Mouse (Mus musculus): Measurements from ENCODE around the gene Selplg. TPM values are rescaled to one million over a fixed set of nuclear protein-coding genes. Genes with fewer than 3 reads are reported as not detected.

Selplg gene
- 10 to 100 TPM; 25.7 to 28.3 TPM for total RNA-seq (2021)
- long read RNA-seq, experiment 1, transcript Selplg-201 (2 exons, 1,855 nt) = major isoform, 42 of 44 reads
- long read RNA-seq, experiment 1, partial matches to known transcripts = 0 of 44 reads
- long read RNA-seq, experiment 1, other reads (novel, unspliced or antisense) = 2 of 44 reads
- long read RNA-seq, experiment 2, transcript Selplg-201 (2 exons, 1,855 nt) = major isoform, 43 of 46 reads
- long read RNA-seq, experiment 2, partial matches to known transcripts = 0 of 46 reads
- long read RNA-seq, experiment 2, other reads (novel, unspliced or antisense) = 3 of 46 reads

GRCm38 (mm10) chr5:113832490-113832901 lies at the start of gene Selplg:
Gene Selplg, minus strand, starts transcription at chr5:113832644.
- no peak within 1 kb of the TSS for H3K27ac ChIP-seq
- H3K4me3 ChIP-seq = no peak within 1 kb of the TSS
- TF ChIP-seq CTCF (IDR thresholded peaks at IDR 0.05) = no peak
- intact Hi-C loops (cut with DNase I) = no loop called here
- DNase-seq (ENCODE audit: extremely low spot score in 1 of 2, low spot score in 2 of 2) = no peak

GRCm38 (mm10) chr5:113881136-113881535 lies 48.7 kb upstream of the Selplg start:
- Histone ChIP-seq H3K27ac (no peak overlapping the region), H3K4me3 (no peak overlapping the region)
- intact Hi-C loops (cut with DNase I) = no loop called here
- TF ChIP-seq CTCF (IDR thresholded peaks at IDR 0.05) = no peak
- no peak for DNase-seq (ENCODE audit: extremely low spot score in 1 of 2, low spot score in 2 of 2)

- intact Hi-C loops (cut with DNase I) = no loop called here
- no peak overlapping the region for H3K4me3 ChIP-seq
- no peak overlapping the region for H3K27ac ChIP-seq
- no peak for DNase-seq (ENCODE audit: extremely low spot score in 1 of 2, low spot score in 2 of 2)
- no peak for TF ChIP-seq CTCF (IDR thresholded peaks at IDR 0.05)
Measured at GRCm38 (mm10) chr5:113878943-113879617, 46.6 kb upstream of the Selplg start.

GRCm38 (mm10) chr5:113877565-113877964 lies 45.1 kb upstream of the Selplg start:
- DNase-seq (ENCODE audit: extremely low spot score in 1 of 2, low spot score in 2 of 2) = no peak
- H3K27ac ChIP-seq = no peak overlapping the region
- no peak overlapping the region for H3K4me3 ChIP-seq
- TF ChIP-seq CTCF (IDR thresholded peaks at IDR 0.05) = no peak
- intact Hi-C loops (cut with DNase I) = no loop called here

- Histone ChIP-seq H3K4me3 (no peak overlapping the region), H3K27ac (no peak overlapping the region)
- no peak for DNase-seq (ENCODE audit: extremely low spot score in 1 of 2, low spot score in 2 of 2)
- TF ChIP-seq CTCF (IDR thresholded peaks at IDR 0.05) = no peak
- intact Hi-C loops (cut with DNase I) = no loop called here
Measured at GRCm38 (mm10) chr5:113876176-113876575, 43.7 kb upstream of the Selplg start.

GRCm38 (mm10) chr5:113875625-113876024 lies 43.2 kb upstream of the Selplg start:
- Histone ChIP-seq H3K4me3 (no peak overlapping the region), H3K27ac (no peak overlapping the region)
- TF ChIP-seq CTCF (IDR thresholded peaks at IDR 0.05) = no peak
- intact Hi-C loops (cut with DNase I) = no loop called here
- no peak for DNase-seq (ENCODE audit: extremely low spot score in 1 of 2, low spot score in 2 of 2)

- Histone ChIP-seq H3K27ac (peak overlapping the region; percentile 80), H3K4me3 (no peak overlapping the region)
- intact Hi-C loops (cut with DNase I) = no loop called here
- TF ChIP-seq CTCF (IDR thresholded peaks at IDR 0.05) = no peak
- no peak for DNase-seq (ENCODE audit: extremely low spot score in 1 of 2, low spot score in 2 of 2)
Measured at GRCm38 (mm10) chr5:113874063-113875024, 41.9 kb upstream of the Selplg start.

GRCm38 (mm10) chr5:113872936-113873912 lies 40.8 kb upstream of the Selplg start:
- peak overlapping the region; percentile 80 for H3K27ac ChIP-seq
- no peak overlapping the region for H3K4me3 ChIP-seq
- intact Hi-C loops (cut with DNase I) = no loop called here
- no peak for TF ChIP-seq CTCF (IDR thresholded peaks at IDR 0.05)
- peak in 1 of 2 experiments; percentile 75 for DNase-seq (ENCODE audit: extremely low spot score in 1 of 2, low spot score in 2 of 2)

- intact Hi-C loops (cut with DNase I) = no loop called here
- TF ChIP-seq CTCF (IDR thresholded peaks at IDR 0.05) = no peak; the same call in none of the 2 replicates
- Histone ChIP-seq H3K27ac (peak overlapping the region; percentile 75), H3K4me3 (no peak overlapping the region)
- no peak for DNase-seq (ENCODE audit: extremely low spot score in 1 of 2, low spot score in 2 of 2)
Measured at GRCm38 (mm10) chr5:113871903-113872548, 39.6 kb upstream of the Selplg start.

GRCm38 (mm10) chr5:113870393-113871040 lies 38.1 kb upstream of the Selplg start:
- H3K4me3 ChIP-seq = no peak overlapping the region
- DNase-seq (ENCODE audit: extremely low spot score in 1 of 2, low spot score in 2 of 2) = no peak
- 0 out of 2 replicates have a peak overlapping the region, but pooled peaks have one; percentile 75 for H3K27ac ChIP-seq
- no peak for TF ChIP-seq CTCF (IDR thresholded peaks at IDR 0.05)
- intact Hi-C loops (cut with DNase I) = no loop called here

Data from left cerebral cortex, adult 2 months (tissue).